Mouse (Mus musculus) liver, adult 2 months (tissue): ENCODE results near the gene Pnmal2.

Source experiments
- CTCF ChIP-seq: fragments of 200-500 bp; IDR thresholded peaks from 2 replicates; pipeline ENCODE4 v1.5.1; 2011; ENCODE audit warnings: low read depth, low read length, control low read depth
- POLR2A ChIP-seq: fragments of 200-500 bp; IDR thresholded peaks from 2 replicates; pipeline ENCODE4 v1.6.1; 2011; ENCODE audit warnings: low read length, control low read depth; ENCODE audit not compliant: insufficient read depth; ENCODE audit errors: extremely low read depth

GRCm38 (mm10) chr7:16959539-16960187 lies 15.2 kb downstream of the Pnmal2 start, which contains the start of gene Pnmal1:
- TF ChIP-seq POLR2A (no peak), CTCF (no peak)
